Mouse (Mus musculus): ENCODE data around the gene Pitx2. TPM values are rescaled to one million over a fixed set of nuclear protein-coding genes. Genes with fewer than 3 reads are reported as not detected.
A peak's percentile ranks its signal among the peaks of the same experiment; 100 is the strongest.

The Pitx2 gene
- polyA plus RNA-seq, 1 experiment from 2014 or later = 59.2 TPM

DNA sequence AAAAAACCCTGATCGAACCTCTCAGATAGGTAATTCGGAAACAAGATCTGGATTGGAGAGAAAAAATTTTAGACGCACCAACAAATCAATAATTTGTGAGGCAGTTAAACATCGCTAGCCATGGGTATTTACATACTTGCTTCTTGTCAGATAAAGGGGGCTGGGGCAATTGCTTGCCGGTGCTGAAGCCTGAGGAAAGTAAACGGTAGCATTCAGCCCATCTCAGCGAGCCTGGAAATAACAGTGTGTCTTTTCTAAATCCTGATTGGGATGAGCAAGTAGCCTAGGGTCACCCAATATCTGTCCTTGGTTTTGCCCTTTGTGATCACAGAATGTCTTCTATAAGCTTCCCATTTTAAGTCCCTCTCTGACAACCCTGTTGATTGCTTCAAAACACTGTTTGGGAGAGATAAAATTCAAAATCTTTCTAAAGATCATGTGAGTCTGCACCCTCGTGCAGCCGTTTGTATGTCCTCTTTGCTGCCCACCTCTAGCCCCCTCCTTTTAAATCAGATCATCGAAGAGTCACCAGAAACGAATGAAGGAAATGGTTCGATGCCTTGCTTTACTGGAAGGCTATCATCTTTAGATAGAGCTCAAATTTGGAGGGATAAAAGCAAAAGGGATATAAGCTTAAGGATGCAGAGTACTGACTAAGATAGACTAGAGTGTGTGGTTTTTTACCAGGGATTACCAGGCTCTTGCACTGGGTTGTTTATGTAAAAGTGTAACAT is 3.7 kb upstream of the Pitx2 start:
- no peak overlapping the region for H3K4me2 ChIP-seq (replicated peaks)
- 2% methylated on average over 12 of the region's 12 CpGs for WGBS
- H3K4me3 ChIP-seq (replicated peaks) = no peak overlapping the region
- no peak for ATAC-seq
- no peaks in the 10 kb centered on the region for H3K36me3 ChIP-seq
- H3K9ac ChIP-seq (replicated peaks) = no peak overlapping the region
- H3K27ac ChIP-seq = no peak overlapping the region; the same call in 1 of the 2 replicates
- no peaks in the 10 kb centered on the region for H3K9me3 ChIP-seq
- peaks cover 87% of the 10 kb centered on the region for H3K27me3 ChIP-seq
- peaks cover 18% of the 10 kb centered on the region for H3K4me1 ChIP-seq (replicated peaks)

DNA sequence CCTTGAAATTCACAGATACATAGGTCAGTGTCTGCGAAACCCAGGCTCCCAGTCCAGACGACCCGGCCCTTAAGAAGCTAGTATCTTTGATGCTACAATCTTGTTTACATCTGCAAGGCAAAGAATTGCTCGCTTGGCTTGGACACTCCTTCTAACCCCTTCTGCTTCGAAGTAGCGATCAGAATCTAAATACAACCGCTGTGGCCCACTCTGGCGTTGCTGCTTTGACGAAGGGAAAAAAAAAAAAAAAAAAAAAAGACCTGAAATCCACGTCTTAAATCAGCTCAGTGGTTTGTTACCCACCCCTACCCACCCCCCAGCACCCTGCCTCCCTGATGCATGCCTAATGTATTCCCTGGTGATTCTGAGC is 3.1 kb upstream of the Pitx2 start:
- Histone ChIP-seq H3K9ac (replicated peaks) (no peak overlapping the region), H3K4me3 (replicated peaks) (no peak overlapping the region)

DNA sequence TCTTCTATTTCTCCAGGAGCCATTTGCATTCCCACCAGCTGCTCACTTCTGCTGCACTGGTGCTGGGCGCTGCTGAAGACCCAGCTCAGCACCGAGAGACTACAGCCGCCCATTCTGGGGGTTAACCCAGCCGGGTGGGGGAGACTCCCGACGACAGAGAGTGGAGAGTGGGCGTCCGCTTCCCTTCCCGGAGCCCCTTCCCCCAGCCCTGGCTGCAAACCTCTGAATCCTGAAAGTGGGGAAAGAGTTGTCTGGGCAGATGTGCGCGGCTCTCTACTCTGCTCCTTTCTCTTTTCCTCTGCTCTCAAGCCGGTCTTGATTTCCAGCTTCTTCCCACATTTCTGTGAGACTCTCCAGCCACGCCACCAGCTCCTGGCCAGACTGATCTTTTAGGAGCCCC is 2.6 kb upstream of the Pitx2 start:
- H3K4me2 ChIP-seq (replicated peaks) = peak overlapping the region; percentile 23

More for the DNA sequence above, 3.1 kb upstream of the Pitx2 start:
- no peaks in the 10 kb centered on the region for H3K36me3 ChIP-seq
- H3K27me3 ChIP-seq = peaks cover 88% of the 10 kb centered on the region
- H3K9me3 ChIP-seq = no peaks in the 10 kb centered on the region
- peak overlapping the region; percentile 65 for H3K27ac ChIP-seq
- WGBS = under 1% methylated on average over 10 of the region's 10 CpGs
- peaks cover 18% of the 10 kb centered on the region for H3K4me1 ChIP-seq (replicated peaks)
- no peak for ATAC-seq
- H3K4me2 ChIP-seq (replicated peaks) = no peak overlapping the region

DNA sequence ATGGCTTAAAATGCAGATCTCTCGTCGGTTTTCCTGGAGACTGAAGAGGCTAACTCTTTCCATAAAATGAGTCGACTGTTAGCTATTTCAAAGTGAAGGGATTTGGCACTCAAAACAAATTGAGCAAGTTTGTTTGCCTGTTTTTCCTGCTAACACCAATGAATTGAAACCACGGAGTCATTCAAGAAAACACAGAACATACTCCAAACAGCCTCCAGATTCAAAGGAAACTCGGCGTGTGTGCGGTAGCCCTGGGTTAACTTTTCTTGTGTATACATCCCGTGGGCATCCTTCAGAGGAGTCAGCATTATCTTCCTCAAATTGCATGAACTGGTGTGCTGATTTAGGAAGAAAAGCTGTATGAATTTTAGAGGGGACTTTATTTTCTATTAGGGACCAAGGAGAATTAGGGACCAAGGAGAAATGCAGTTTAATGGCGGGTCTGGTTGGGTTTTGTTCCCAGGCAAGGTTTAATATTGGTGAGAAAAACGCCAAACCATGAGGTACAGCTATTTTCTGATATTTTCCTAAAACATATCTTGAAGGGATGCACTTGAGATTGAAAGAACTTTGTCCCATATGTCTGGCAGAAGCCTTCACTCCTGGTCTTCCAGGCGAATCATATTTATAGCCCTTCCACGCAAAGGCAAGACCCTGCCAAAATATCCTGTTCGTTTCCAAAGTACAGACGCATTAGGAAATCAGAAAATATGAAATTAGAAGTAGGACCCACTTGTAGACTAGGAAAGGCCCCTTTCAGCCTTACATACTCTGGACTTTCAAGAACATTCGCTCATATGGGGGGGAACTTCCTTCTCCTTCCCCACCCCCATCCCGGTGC is 1.7 kb upstream of the Pitx2 start:
- H3K4me3 ChIP-seq (replicated peaks) = no peak overlapping the region
- no peak overlapping the region for H3K27ac ChIP-seq
- peak overlapping the region; percentile 30 for H3K4me2 ChIP-seq (replicated peaks)
- peaks cover 89% of the 10 kb centered on the region for H3K27me3 ChIP-seq
- no peak for ATAC-seq
- H3K9ac ChIP-seq (replicated peaks) = no peak overlapping the region
- H3K4me1 ChIP-seq (replicated peaks) = peaks cover 22% of the 10 kb centered on the region
- no peaks in the 10 kb centered on the region for H3K9me3 ChIP-seq
- no peaks in the 10 kb centered on the region for H3K36me3 ChIP-seq
- WGBS = 1% methylated on average over 16 of the region's 16 CpGs

More for the DNA sequence above, 2.6 kb upstream of the Pitx2 start:
- Histone ChIP-seq H3K4me1 (replicated peaks) (peaks cover 18% of the 10 kb centered on the region), H3K27me3 (peaks cover 88% of the 10 kb centered on the region), H3K27ac (peak overlapping the region; percentile 65), H3K9ac (replicated peaks) (no peak overlapping the region), H3K4me3 (replicated peaks) (peak overlapping the region; percentile 19), H3K36me3 (no peaks in the 10 kb centered on the region), H3K9me3 (no peaks in the 10 kb centered on the region)
- peak; percentile 34 for ATAC-seq
- under 1% methylated on average over 13 of the region's 13 CpGs for WGBS

DNA sequence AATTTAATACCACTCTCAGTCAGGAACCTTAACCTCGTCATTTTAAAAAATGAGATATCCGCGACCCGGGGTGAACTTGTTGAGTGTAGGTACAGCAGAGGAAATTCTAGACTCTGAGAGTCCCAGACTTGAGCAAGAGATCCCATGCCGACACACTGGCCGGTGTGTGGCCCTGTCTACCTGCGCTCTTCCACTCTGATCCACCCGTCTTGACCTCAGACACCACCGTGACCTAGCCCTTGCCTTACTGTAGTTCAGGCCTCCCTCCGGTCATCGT is 1.1 kb upstream of the Pitx2 start:
- Histone ChIP-seq H3K36me3 (no peaks in the 10 kb centered on the region), H3K9ac (replicated peaks) (no peak overlapping the region), H3K9me3 (no peaks in the 10 kb centered on the region), H3K27ac (no peak overlapping the region), H3K4me3 (replicated peaks) (no peak overlapping the region), H3K4me2 (replicated peaks) (peak overlapping the region; percentile 30), H3K27me3 (peaks cover 89% of the 10 kb centered on the region), H3K4me1 (replicated peaks) (peaks cover 22% of the 10 kb centered on the region)
- WGBS = 2% methylated on average over 11 of the region's 11 CpGs
- ATAC-seq = no peak

DNA sequence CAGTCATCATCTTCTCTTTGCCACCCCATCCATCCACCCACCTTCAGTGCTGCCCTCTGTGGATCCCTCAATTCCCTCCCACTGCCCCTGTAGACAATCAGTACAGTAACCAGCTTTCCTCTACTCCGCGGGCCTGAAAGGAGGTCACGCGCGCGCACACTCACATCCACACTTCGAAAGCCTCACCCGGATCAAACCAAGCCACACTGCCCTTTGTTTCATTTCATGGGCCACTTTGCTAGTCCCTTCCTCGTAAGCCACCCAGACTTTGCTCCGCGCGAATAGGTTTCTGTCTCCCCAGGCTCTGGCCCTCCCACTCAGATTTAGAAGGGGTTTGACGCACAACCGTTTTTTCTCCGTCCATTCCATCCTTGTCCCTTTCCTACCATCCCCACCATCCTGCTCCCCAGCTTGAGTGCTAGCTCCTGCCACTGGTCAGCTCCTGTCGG is 494 bp upstream of the Pitx2 start:
- WGBS = under 1% methylated on average over 16 of the region's 16 CpGs
- ATAC-seq = no peak; the same call in 1 of the 2 replicates
- Histone ChIP-seq H3K4me2 (replicated peaks) (peak overlapping the region; percentile 60), H3K4me1 (replicated peaks) (peaks cover 27% of the 10 kb centered on the region), H3K9ac (replicated peaks) (peak overlapping the region; percentile 64; the same call in 1 of the 2 replicates), H3K27me3 (peaks cover 92% of the 10 kb centered on the region), H3K9me3 (no peaks in the 10 kb centered on the region), H3K4me3 (replicated peaks) (peak overlapping the region; percentile 42), H3K36me3 (no peaks in the 10 kb centered on the region), H3K27ac (peak overlapping the region; percentile 78)

DNA sequence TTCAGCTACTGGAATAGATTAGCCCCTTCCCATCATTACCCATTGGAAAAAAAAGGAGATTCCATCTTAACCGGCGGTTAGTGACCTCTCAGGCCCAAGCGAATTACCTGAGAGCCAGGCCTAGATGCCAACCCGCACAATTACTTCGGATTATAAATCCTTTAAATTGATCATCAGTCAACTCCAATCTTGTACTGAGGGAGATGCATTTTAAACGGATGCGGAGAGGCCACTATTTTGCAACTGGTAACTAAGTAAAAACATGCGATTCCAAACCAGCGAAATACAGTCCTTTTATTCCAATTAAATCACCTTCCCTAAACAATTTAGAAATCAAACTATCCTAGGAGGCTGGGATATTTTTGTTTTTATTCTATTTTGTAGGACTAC is 818 bp downstream of the Pitx2 start:
- Histone ChIP-seq H3K4me2 (replicated peaks) (peak overlapping the region; percentile 60), H3K4me3 (replicated peaks) (peak overlapping the region; percentile 42), H3K36me3 (no peaks in the 10 kb centered on the region), H3K9ac (replicated peaks) (no peak overlapping the region; the same call in 1 of the 2 replicates), H3K9me3 (no peaks in the 10 kb centered on the region), H3K27ac (peak overlapping the region; percentile 78), H3K27me3 (peaks cover 93% of the 10 kb centered on the region), H3K4me1 (replicated peaks) (peaks cover 29% of the 10 kb centered on the region)
- under 1% methylated on average over 9 of the region's 9 CpGs for WGBS
- ATAC-seq = no peak

DNA sequence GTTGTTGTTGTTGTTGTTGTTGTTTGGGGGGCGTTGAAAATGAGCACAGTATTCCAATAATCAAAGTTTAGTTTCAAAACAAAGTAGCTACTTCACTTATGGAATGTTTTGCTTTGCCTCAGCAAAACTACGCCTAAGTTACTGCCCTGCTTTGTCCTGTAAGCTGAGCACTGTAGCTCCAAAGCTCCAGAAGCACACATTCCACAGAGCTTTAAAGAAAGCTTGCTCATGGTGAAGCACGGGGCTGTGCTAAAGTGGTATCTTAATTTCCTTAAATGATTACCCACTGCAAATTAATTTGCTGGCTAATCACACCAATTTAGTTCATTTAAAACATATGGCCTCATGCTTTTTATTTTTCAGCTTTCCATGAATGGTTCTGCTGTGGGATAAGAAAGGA is 1.5 kb downstream of the Pitx2 start:
- H3K4me1 ChIP-seq (replicated peaks) = peaks cover 29% of the 10 kb centered on the region
- peak overlapping the region; percentile 44 for H3K4me3 ChIP-seq (replicated peaks)
- no peaks in the 10 kb centered on the region for H3K36me3 ChIP-seq
- no peak overlapping the region for H3K27ac ChIP-seq
- H3K27me3 ChIP-seq = peaks cover 94% of the 10 kb centered on the region
- no peaks in the 10 kb centered on the region for H3K9me3 ChIP-seq
- no peak overlapping the region for H3K4me2 ChIP-seq (replicated peaks)
- ATAC-seq = no peak
- H3K9ac ChIP-seq (replicated peaks) = no peak overlapping the region
- under 1% methylated on average over 3 of the region's 3 CpGs for WGBS

DNA sequence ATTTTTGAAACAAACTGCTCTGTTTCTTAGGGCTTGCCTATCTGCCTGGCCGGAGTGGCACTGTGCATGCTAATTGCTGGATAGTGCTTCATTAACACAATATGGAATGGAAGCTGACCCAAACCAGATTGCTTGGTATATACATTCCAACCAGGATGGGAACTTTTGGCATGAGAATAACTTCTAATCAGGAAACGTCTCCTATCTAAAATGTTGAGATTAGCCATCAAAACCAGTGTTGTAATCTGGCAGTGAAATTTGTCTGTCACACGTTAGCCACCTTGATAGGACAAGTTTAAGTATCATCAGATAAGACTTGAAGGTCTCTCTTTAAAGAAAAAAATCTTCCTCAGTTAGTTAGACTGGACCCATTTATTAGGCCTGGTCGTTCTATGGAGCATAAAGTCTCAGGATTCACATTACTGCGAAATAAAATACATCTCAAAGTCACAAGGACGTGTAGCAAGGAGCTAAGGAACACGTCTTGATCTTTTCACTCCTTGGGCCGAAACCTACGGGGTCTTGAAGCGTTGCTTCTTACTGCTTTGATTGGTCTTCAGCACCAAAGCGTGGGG is 2.1 kb downstream of the Pitx2 start:
- WGBS = 3% methylated on average over 11 of the region's 11 CpGs
- Histone ChIP-seq H3K4me3 (replicated peaks) (peak overlapping the region; percentile 44), H3K4me2 (replicated peaks) (no peak overlapping the region), H3K9ac (replicated peaks) (no peak overlapping the region), H3K27ac (0 out of 2 replicates have a peak overlapping the region, but pooled peaks have one; percentile 39), H3K9me3 (no peaks in the 10 kb centered on the region), H3K36me3 (no peaks in the 10 kb centered on the region), H3K4me1 (replicated peaks) (peaks cover 29% of the 10 kb centered on the region), H3K27me3 (peaks cover 92% of the 10 kb centered on the region)
- no peak for ATAC-seq

DNA sequence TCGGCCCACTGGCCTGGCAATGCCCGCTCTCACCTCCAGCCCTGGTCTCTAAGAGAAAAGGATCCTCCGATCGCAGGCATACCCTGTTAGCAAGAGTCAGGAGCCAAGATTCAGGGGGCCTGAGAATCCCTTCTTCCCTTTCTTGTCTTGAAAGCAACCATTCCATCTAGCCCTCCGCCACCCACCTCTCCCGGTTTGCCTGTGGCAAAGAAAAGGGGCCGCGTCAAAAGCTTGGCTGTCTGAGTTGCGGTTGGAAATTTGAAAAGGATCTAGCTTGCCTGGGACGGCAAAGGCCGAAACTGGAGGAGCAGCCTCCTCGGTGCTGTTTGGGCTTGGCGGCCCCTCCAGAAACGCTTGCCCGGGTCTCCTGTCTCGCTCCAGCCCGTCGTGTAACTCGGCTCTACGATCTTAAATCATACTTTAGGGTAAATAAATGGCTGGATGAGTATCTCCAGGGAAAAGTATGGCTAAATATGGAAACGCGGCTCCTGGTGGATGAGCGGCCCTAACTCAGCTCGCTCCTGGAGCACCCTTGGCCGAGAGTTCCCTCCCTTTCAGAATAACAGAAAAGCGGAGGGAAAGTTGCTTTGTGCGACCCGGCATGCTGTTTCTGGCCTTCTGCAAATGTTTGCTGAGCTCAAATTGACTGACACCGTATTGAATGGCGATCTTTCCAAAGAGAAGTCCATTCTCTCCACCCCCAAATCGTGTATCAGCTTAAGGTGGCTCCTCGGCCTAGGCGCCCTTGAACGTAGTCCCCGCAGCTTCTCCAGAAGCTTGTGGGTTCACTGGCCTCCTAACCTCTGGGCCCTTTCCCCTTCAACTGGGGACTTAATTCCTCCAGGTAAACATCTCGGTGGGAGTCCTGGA is 3.4 kb downstream of the Pitx2 start:
- Histone ChIP-seq H3K4me2 (replicated peaks) (peak overlapping the region; percentile 73), H3K36me3 (no peaks in the 10 kb centered on the region), H3K27me3 (peaks cover 92% of the 10 kb centered on the region), H3K27ac (peak overlapping the region; percentile 36), H3K4me3 (replicated peaks) (peak overlapping the region; percentile 44), H3K9me3 (no peaks in the 10 kb centered on the region), H3K4me1 (replicated peaks) (peaks cover 29% of the 10 kb centered on the region), H3K9ac (replicated peaks) (peak overlapping the region; percentile 60)
- ATAC-seq = no peak
- under 1% methylated on average over 36 of the region's 36 CpGs for WGBS

DNA sequence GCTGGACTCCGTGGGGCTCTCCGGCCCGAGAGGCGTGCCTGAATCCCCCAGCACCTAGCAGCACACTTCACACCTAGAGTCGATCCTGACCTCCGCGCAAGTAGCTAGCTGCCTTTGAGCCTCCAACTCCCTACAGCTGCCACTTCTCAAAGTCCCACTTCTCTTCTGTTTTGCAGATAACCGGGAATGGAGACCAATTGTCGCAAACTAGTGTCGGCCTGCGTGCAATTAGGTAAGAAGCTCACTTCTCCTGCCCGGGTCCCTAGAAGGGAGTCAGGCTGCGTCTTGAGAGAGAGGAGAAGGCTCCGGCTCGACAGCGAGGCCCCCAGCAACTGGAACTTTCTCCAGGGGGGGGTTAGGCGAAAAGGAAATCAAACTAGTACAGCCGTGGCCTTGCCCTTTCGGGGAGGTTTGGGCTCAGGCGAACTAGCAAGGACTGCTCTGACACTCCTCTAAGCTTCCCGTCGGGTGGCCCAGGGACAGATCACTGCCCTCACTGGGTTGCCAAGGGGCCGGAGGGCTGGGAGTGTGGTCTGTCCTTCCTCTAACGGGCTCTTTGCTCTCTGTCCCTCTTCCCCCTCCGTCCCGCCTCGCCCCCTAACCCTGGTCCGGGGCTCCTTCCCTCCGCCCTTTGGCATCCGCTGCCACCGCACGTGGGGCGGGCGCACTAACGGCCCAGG is 4.2 kb downstream of the Pitx2 start:
- ATAC-seq = peak; percentile 12

More for the DNA sequence above, 4.2 kb downstream of the Pitx2 start:
- Histone ChIP-seq H3K27me3 (peaks cover 94% of the 10 kb centered on the region), H3K9ac (replicated peaks) (peak overlapping the region; percentile 60), H3K27ac (peak overlapping the region; percentile 36), H3K4me3 (replicated peaks) (peak overlapping the region; percentile 44), H3K4me1 (replicated peaks) (peaks cover 29% of the 10 kb centered on the region), H3K4me2 (replicated peaks) (peak overlapping the region; percentile 73), H3K9me3 (no peaks in the 10 kb centered on the region), H3K36me3 (no peaks in the 10 kb centered on the region)
- under 1% methylated on average over 35 of the region's 35 CpGs for WGBS

Data from midbrain, embryonic 13.5 days (tissue).